Mouse (Mus musculus) erythroid progenitor cell, adult 5-6 weeks (primary cell): ENCODE results near the gene Tspan14. TPM values are rescaled to one million over a fixed set of nuclear protein-coding genes. Genes with fewer than 3 reads are reported as not detected.

Experiments used
- ATAC-seq: replicated peaks from 2 replicates; pipeline ENCODE4 v1.8.0; 2016; ENCODE audit warnings: moderate number of reproducible peaks, mild to moderate bottlenecking, moderate TSS enrichment, inconsistent platforms; ENCODE audit not compliant: poor library complexity, low FRiP score, severe bottlenecking
- total RNA-seq, 2 experiments: library from RNA; stranded (forward) in 1 of 2; stranded (reverse) in 1 of 2; fragments of 150-400 nt in 1 of 2; fragments of 186-747, 209-891 nt in 1 of 2; gene quantifications; 2 replicates each; pipeline versions ENCODE4 v1.2.3 to v1.2.4; 2015 to 2017; ENCODE audit warnings: low replicate concordance in 2 of 2

Gene Tspan14
- total RNA-seq, 2 experiments from 2014 or later = 7.9 to 8.8 TPM

- no peak for ATAC-seq
Observed at GRCm38 (mm10) chr14:40955596-40956251, 10.9 kb downstream of the Tspan14 start.

GRCm38 (mm10) chr14:40955146-40955545, 11.5 kb downstream of the Tspan14 start:
- no peak for ATAC-seq

GRCm38 (mm10) chr14:40953381-40953780, 13.2 kb downstream of the Tspan14 start:
- ATAC-seq = no peak

- no peak for ATAC-seq
Observed at GRCm38 (mm10) chr14:40952715-40953114, 13.9 kb downstream of the Tspan14 start.

GRCm38 (mm10) chr14:40952301-40952700, 14.3 kb downstream of the Tspan14 start:
- no peak for ATAC-seq

GRCm38 (mm10) chr14:40949730-40950614, 16.6 kb downstream of the Tspan14 start:
- no peak for ATAC-seq

- no peak for ATAC-seq
Observed at GRCm38 (mm10) chr14:40949047-40949446, 17.6 kb downstream of the Tspan14 start.

GRCm38 (mm10) chr14:40948522-40948921, 18.1 kb downstream of the Tspan14 start:
- ATAC-seq = no peak

- peak; percentile 87 for ATAC-seq
Observed at GRCm38 (mm10) chr14:40947431-40948394, 18.9 kb downstream of the Tspan14 start.

- no peak for ATAC-seq
Observed at GRCm38 (mm10) chr14:40943802-40944201, 22.8 kb downstream of the Tspan14 start.

- ATAC-seq = no peak
Observed at GRCm38 (mm10) chr14:40942429-40942828, 24.2 kb downstream of the Tspan14 start.

- ATAC-seq = no peak
Observed at GRCm38 (mm10) chr14:40938380-40938987, 28.1 kb downstream of the Tspan14 start.

GRCm38 (mm10) chr14:40937052-40937451, 29.6 kb downstream of the Tspan14 start:
- no peak for ATAC-seq

- ATAC-seq = no peak
Observed at GRCm38 (mm10) chr14:40935481-40935880, 31.1 kb downstream of the Tspan14 start.

- no peak for ATAC-seq
Observed at GRCm38 (mm10) chr14:40935054-40935453, 31.6 kb downstream of the Tspan14 start.

- ATAC-seq = no peak
Observed at GRCm38 (mm10) chr14:40933328-40933727, 33.3 kb downstream of the Tspan14 start.

GRCm38 (mm10) chr14:40932225-40932624, 34.4 kb downstream of the Tspan14 start:
- ATAC-seq = no peak

- ATAC-seq = no peak
Observed at GRCm38 (mm10) chr14:40931115-40931829, 35.3 kb downstream of the Tspan14 start.

GRCm38 (mm10) chr14:40929943-40930342, 36.7 kb downstream of the Tspan14 start:
- ATAC-seq = no peak
